Mouse (Mus musculus): ENCODE measurements around the gene AC161166.1. TPM values are rescaled to one million over a fixed set of nuclear protein-coding genes. Genes with fewer than 3 reads are reported as not detected.

AC161166.1 gene
- polyA plus RNA-seq, 1 experiment from 2014 or later: 0.06 TPM

GRCm38 (mm10) chr7:24537081-24537480 is 24.8 kb upstream of the AC161166.1 start:
- no peak for TF ChIP-seq CTCF (IDR thresholded peaks at IDR 0.05)
- TF ChIP-seq EP300 (IDR thresholded peaks at IDR 0.05): no peak
- no peak overlapping the region for H3K4me2 ChIP-seq (replicated peaks; ENCODE audit: low read depth, low read length)
- no peaks in the 10 kb centered on the region for H3K4me1 ChIP-seq (ENCODE audit: insufficient read depth, low read depth, low read length)
- H3K9ac ChIP-seq (replicated peaks; ENCODE audit: low read depth): no peak overlapping the region
- no peaks in the 10 kb centered on the region for H3K27me3 ChIP-seq (replicated peaks; ENCODE audit: insufficient read depth, low read length)
- H3K9me3 ChIP-seq (ENCODE audit: low read length): no peaks in the 10 kb centered on the region
- 80% methylated on average over 4 of the region's 4 CpGs for WGBS
- ATAC-seq (no peak), DNase-seq (ENCODE audit: low spot score) (no peak)
- no peak overlapping the region for H3K27ac ChIP-seq (ENCODE audit: low read length)
- H3K4me3 ChIP-seq (ENCODE audit: low read depth, low read length): no peak overlapping the region
- peaks cover 8% of the 10 kb centered on the region; the same call in 1 of the 2 replicates for H3K36me3 ChIP-seq (ENCODE audit: insufficient read depth, low read length)

- Histone ChIP-seq H3K27ac (ENCODE audit: low read length) (no peak overlapping the region), H3K9ac (replicated peaks; ENCODE audit: low read depth) (no peak overlapping the region), H3K27me3 (replicated peaks; ENCODE audit: insufficient read depth, low read length) (no peaks in the 10 kb centered on the region), H3K4me2 (replicated peaks; ENCODE audit: low read depth, low read length) (no peak overlapping the region), H3K4me3 (ENCODE audit: low read depth, low read length) (no peak overlapping the region), H3K4me1 (ENCODE audit: insufficient read depth, low read depth, low read length) (peaks cover 4% of the 10 kb centered on the region; the same call in 1 of the 2 replicates), H3K36me3 (ENCODE audit: insufficient read depth, low read length) (peaks cover 8% of the 10 kb centered on the region; the same call in 1 of the 2 replicates), H3K9me3 (ENCODE audit: low read length) (no peaks in the 10 kb centered on the region)
- ATAC-seq (no peak), DNase-seq (ENCODE audit: low spot score) (no peak)
- 56% methylated on average over 14 of the region's 19 CpGs for WGBS
- TF ChIP-seq CTCF (IDR thresholded peaks at IDR 0.05): no peak
- no peak for TF ChIP-seq EP300 (IDR thresholded peaks at IDR 0.05)
These were observed 22.0 kb upstream of the AC161166.1 start for GRCm38 (mm10) chr7:24534301-24534700.

GRCm38 (mm10) chr7:24533806-24534205 is 21.6 kb upstream of the AC161166.1 start:
- TF ChIP-seq EP300 (IDR thresholded peaks at IDR 0.05) (no peak), CTCF (IDR thresholded peaks at IDR 0.05) (no peak)
- H3K27ac ChIP-seq (ENCODE audit: low read length): no peak overlapping the region
- H3K36me3 ChIP-seq (ENCODE audit: insufficient read depth, low read length): peaks cover 8% of the 10 kb centered on the region; the same call in 1 of the 2 replicates
- H3K4me2 ChIP-seq (replicated peaks; ENCODE audit: low read depth, low read length): no peak overlapping the region
- H3K27me3 ChIP-seq (replicated peaks; ENCODE audit: insufficient read depth, low read length): no peaks in the 10 kb centered on the region
- no peak overlapping the region for H3K9ac ChIP-seq (replicated peaks; ENCODE audit: low read depth)
- H3K4me1 ChIP-seq (ENCODE audit: insufficient read depth, low read depth, low read length): peaks cover 4% of the 10 kb centered on the region; the same call in 1 of the 2 replicates
- no peak overlapping the region for H3K4me3 ChIP-seq (ENCODE audit: low read depth, low read length)
- 65% methylated on average over 41 of the region's 42 CpGs for WGBS
- no peaks in the 10 kb centered on the region for H3K9me3 ChIP-seq (ENCODE audit: low read length)
- no peak for DNase-seq (ENCODE audit: low spot score)
- no peak for ATAC-seq

GRCm38 (mm10) chr7:24533031-24533571 is 20.8 kb upstream of the AC161166.1 start:
- ATAC-seq (no peak), DNase-seq (ENCODE audit: low spot score) (no peak)
- Histone ChIP-seq H3K4me3 (ENCODE audit: low read depth, low read length) (no peak overlapping the region), H3K9me3 (ENCODE audit: low read length) (no peaks in the 10 kb centered on the region), H3K36me3 (ENCODE audit: insufficient read depth, low read length) (peaks cover 8% of the 10 kb centered on the region; the same call in 1 of the 2 replicates), H3K4me2 (replicated peaks; ENCODE audit: low read depth, low read length) (no peak overlapping the region), H3K27me3 (replicated peaks; ENCODE audit: insufficient read depth, low read length) (no peaks in the 10 kb centered on the region), H3K4me1 (ENCODE audit: insufficient read depth, low read depth, low read length) (peaks cover 4% of the 10 kb centered on the region; the same call in 1 of the 2 replicates), H3K27ac (ENCODE audit: low read length) (no peak overlapping the region), H3K9ac (replicated peaks; ENCODE audit: low read depth) (no peak overlapping the region)
- 89% methylated on average over 28 of the region's 28 CpGs for WGBS
- TF ChIP-seq EP300 (IDR thresholded peaks at IDR 0.05) (no peak), CTCF (IDR thresholded peaks at IDR 0.05) (0 out of 2 replicates have a peak, but pooled peaks have one; percentile 3)

- Histone ChIP-seq H3K27ac (ENCODE audit: low read length) (peak overlapping the region; percentile 81), H3K36me3 (ENCODE audit: insufficient read depth, low read length) (peaks cover 8% of the 10 kb centered on the region; the same call in 1 of the 2 replicates), H3K9me3 (ENCODE audit: low read length) (no peaks in the 10 kb centered on the region), H3K9ac (replicated peaks; ENCODE audit: low read depth) (peak overlapping the region; percentile 75), H3K4me1 (ENCODE audit: insufficient read depth, low read depth, low read length) (peaks cover 4% of the 10 kb centered on the region; the same call in 1 of the 2 replicates), H3K4me2 (replicated peaks; ENCODE audit: low read depth, low read length) (peak overlapping the region; percentile 95), H3K27me3 (replicated peaks; ENCODE audit: insufficient read depth, low read length) (no peaks in the 10 kb centered on the region), H3K4me3 (ENCODE audit: low read depth, low read length) (peak overlapping the region; percentile 61)
- ATAC-seq (peak; percentile 59), DNase-seq (ENCODE audit: low spot score) (peak; percentile 88)
- no peak for TF ChIP-seq EP300 (IDR thresholded peaks at IDR 0.05)
- TF ChIP-seq CTCF (IDR thresholded peaks at IDR 0.05): peak; percentile 92
- WGBS: under 1% methylated on average over 42 of the region's 43 CpGs
These were observed 19.1 kb upstream of the AC161166.1 start for GRCm38 (mm10) chr7:24531211-24531971.

All from lung, postnatal 0 days (tissue).